Mouse (Mus musculus) gastrocnemius, postnatal 4 days (tissue): ENCODE measurements at regions not wholly inside any gene's neighbourhood (a gene's known extent, or its start where the extent isn't known, plus 50 kb on each side); places are given as distances from the start of the nearest gene placed in this dataset.

Experiments
- DNase-seq, 2 experiments: peaks; one replicate each; pipeline ENCODE4 v3.0.0; 2021 to 2022; ENCODE audit warnings: low spot score in 2 of 2, mixed read lengths in 2 of 2

DNA sequence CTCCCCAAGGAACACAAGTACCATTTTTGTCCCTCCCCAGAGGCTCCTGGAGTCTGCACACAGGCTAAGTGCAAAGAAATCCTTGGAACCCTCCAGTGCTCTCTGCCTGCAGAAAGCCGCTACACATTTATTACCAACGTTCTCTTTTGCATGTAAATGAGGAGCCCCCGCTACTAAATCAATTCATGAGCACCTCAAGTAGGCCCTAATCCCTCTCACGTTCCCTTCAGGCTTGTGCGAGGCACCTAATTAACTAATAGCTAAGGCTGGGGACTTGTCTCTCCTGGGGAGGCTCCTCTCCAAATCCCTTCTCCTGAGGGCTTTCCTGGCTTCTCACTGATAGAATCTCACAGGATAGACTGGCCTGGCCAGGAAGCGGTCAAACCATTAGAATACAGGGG lies 568.6 kb upstream of the Adam5 start:
- no peak for DNase-seq

DNA sequence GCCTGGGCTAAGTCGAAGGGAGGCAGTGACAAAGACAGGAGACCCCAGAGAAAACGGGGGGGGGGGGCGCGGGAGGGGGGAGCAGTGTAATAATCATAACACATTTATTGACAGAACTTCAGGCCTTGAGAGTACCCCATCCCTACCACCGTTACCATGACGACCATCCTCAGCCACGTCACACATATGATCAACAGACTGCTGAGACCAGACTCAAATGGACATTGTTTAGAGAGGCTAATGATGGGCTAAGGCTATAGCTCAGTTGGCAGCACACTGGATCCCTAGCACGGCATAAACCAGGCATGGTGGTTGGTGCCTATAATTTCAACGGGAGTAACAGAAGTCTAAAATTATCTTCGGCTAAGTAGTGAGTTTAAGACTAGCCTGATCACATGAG lies 565.8 kb upstream of the Adam5 start:
- no peak for DNase-seq

DNA sequence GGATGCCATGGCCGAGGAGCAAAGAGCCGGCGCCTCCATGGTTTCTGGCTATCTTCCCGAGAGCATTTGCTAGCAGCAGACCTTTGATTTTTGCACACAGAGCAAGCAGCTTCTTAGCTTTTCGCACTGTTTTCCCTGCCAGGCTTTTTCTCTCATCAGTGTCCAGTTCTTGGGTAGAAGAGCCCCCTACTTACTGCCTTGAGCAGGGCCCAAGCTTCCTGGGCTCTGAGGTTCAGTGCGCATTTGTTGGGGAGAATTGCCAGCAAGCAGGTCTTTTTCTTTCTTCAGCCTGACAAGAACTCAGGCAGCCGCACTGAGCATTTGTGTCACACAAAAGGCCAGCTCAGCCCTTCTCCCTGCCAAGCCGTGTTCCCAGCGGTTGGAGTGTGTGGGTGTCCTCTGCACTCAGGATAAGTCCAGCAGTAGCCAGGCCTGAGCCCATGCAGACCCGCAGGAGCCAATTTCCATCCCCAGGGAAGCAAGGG lies 565.2 kb upstream of the Adam5 start:
- peak in 1 of 2 experiments; percentile 28 for DNase-seq

DNA sequence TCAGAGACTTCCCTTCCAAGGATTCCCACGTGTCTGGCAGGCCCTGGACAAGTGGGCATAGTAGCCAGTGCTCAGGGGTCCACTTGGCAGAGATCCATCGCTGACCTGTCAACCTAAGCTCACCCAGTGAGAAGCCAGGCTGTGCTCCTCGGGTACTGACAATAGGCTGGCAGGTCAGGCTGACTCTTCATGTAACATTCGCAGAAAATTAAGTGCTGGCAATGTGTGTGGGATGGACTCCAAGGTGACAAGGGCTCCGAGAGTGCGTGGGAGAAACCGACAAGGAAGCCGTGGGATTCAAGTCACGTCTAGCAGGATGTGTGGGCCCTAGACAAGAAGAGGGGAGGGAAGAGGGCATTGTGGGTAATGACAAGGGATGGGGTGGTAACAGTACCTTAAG lies 564.6 kb upstream of the Adam5 start:
- no peak for DNase-seq

DNA sequence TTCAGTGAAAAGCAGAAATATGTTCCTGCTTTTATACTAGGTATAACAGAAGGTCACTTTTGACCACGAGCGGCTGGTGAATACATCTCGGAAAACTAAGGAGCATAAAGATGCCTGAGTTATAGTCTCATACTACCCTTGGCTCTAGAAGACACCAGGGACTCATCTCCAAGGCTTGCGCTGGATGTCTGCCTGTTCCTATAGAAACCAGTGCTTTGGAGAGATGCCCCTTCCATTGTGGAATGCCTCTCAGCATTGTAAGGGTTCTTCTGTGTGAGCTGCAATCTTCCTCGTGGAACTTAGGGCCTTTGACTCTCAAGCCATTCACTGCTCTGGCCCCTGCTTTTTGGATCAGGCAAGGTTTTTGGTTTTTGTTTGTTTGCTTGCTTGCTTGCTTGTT lies 561.0 kb upstream of the Adam5 start:
- no peak for DNase-seq

DNA sequence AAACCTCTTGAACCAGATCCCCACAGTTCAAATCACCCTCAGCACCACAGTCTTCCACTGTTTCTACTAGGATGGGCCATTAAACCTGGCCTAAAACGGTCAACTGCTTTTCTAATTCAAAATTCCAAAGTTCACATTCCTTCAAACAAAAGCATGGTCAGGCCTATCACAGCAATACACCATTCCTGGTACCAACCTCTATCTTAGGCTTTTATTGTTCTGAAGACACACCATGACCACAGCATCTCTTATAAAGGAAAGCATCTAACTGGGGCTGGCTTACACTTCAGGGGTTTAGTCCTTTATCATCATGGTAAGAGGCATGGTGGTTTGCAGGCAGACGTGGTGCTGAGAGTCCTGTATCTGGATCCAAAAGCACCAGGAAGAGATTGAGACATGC lies 560.4 kb upstream of the Adam5 start:
- DNase-seq = no peak

DNA sequence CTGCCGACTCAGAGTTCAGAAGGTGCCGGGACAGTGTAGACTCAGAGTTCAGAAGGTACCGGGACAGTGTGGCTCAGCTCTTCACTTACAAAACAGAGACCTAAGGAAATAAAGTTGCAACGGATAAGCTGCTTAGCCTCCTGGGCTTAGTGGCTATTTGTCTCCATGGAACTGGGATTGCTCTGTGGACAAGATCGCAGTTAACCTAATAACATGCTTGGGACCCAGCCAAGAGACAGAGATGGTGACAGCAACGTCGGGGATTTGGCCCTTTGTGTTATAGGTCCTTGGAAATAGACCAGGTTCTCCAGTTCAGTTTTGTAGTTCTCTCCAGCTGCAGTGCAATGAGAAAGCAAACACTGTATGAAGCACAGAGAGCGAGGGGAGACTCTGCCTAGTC lies 549.1 kb upstream of the Adam5 start:
- DNase-seq = no peak

DNA sequence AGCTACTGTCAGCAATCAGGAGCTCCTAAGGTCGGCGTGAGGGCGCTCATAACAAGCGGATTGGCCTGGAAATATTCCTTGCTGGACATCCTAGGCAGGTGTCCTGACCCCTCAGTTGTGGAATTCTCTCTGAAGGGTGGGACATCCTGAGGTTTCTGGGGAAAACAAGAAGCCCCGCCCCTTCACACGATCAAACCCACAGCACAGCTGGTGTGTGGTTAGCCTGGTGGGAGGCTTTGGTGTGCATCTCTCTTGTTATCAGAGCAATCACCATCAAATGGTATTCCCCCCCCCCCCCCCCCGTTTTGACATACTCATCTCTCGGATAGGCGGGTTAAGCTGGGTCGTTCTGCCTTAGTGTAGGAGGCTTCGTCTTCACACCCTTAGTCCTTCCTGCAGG lies 546.8 kb upstream of the Adam5 start:
- DNase-seq = no peak

DNA sequence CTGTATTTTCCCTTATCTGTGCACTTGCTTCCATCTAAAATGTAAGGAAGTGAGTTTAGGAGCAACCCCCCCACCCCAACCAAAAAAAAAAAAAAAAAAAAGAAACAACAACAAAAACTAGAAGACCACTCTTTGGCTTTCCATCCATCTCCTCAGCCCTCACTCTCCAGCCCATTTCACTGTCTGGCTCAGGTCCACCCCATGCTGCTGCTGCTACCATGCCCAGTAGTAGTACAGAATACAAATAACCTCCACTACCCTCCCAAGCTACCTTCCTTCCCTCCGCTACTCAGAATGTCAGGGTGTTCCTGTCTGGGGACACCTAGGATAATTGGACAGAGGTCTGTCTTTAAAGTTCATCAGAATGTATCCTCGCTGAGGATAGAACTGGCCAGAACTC lies 545.2 kb upstream of the Adam5 start:
- DNase-seq = no peak

DNA sequence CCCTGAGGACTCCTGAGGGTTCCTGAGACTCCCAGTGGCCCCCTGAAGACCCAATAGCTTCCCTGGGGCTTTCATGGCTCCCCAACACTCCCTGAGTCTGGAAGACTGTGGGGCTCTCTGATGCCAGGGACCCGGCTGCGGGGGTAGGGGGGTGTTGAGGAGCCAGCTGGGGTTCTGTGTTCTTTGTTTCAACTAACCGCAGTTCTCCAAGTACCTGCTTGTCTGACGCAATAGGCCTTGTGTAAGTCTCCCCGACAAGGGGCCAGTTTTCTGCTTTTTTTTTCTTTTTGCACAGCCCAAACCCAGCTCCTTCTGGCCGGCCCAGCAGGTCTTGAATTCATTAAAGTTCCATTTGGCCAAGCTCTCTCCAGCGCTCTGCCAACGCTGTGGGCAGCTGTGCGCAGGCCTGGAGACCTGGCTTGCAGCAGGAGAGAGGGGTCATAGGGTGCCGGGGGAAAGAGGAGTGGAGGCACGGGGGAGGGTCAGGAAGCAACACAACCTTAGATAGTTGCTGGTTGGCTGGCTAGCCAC lies 544.5 kb upstream of the Adam5 start:
- DNase-seq = peak; percentile 33 to 56

DNA sequence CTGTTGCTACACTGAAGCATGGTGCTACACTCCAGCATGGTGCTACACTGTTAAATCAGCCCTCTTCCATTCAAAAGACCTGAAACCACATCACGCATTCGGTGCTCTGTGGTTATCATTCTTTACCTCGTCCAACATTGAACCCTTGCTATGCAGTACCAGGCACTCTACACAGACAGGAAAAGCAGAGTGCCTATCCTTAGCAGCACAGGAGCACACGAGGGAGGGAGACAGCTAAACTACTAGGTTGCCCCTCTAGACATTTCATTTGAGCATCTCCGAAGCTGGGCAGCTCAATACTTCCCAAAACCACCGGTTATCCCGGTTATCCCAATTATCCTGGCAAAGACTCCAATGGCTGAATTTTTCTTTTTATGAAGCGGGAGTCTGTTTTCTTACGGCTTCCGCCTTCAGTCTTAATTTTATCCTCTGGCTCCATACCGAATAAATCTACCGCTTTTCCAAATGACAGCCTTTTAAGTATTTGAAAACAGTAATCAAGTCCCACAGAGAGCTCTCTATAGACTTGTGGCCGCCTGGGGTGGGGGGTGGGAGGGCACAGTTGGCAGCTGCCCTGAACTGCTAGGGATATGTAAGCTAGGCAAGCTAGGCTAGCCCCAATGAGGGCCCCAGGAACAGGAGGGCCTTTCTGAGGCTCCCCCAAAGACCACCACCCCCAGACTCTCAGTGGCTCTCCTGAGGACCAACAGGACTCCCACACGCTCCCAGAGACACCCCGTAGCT lies 543.8 kb upstream of the Adam5 start:
- DNase-seq = no peak

DNA sequence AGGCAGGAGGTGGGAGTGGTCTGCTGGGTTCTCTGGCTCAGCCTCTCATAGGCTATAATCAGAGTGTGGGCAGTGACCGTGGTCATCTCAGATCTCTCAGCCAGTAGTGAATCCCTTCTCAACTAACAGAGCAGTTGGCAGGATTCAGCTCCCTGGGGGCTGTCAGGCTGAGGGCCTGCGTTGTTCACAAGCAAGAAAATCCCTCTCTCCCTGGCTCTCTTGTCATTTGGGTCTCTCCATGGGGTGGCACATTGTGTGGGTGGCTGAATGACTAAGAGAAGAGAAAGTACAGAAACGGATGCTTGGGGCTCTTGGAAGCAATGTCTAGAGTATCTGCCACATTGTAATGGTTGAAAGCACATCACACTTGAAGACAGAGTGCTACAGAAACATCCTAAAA lies 542.0 kb upstream of the Adam5 start:
- peak in 1 of 2 experiments; percentile 46 for DNase-seq

DNA sequence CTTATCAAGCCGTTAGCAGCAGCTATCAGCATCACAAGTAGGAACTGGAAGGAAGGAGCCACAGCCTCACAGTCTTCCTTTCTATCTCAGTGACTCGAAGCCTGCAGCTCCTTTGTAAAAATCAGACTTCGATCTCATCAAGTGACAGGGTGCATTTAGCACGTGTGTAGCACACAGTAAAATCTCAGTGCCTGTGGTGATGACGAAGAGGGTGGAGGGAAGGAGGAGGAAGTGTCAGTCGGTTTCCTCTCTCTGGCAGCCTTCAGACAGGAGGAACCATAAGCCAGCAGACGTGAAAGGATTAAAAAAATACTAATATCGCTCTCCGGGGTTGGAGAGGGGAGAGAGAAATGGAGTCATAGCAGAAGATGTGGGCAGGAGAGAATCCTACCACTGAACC lies 538.5 kb upstream of the Adam5 start:
- DNase-seq = no peak

DNA sequence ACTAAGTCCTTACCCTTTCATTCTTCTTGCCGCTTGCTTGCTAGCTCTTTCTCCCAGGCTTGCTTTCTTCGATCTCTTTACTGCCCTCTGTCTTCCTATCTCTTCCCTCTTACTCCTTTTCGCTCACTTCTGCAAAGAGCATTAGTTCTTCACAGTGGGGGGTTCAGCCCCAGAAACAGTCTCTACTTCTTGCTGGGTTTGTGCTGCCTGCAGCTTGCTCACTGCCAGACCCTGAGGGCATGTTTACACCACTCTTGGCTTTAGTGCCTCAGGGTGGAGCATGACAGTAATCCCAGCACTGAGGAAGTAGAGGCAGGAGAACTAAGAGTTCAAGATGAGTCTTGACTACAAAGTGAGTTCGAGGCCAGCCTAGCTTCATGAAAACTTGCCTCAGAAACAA lies 538.0 kb upstream of the Adam5 start:
- no peak for DNase-seq

DNA sequence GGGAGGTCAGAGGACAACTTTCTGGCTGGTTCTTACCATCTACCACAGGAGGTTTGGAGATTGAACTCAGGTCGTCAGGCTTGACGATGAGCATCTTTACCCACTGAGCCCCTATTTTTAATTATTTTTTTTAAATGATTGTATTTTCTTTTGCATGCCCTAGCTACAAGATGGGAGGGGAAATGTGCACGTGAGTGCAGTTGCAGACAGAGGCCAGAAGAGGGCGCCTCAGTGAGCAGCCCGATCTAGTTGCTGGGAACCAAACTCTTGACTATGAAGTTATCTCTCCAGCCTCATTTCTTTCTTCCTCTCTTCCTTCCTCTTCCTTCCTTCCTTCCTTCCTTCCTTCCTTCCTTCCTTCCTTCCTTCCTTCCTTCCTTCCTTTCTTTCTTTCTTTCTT lies 537.3 kb upstream of the Adam5 start:
- no peak for DNase-seq

DNA sequence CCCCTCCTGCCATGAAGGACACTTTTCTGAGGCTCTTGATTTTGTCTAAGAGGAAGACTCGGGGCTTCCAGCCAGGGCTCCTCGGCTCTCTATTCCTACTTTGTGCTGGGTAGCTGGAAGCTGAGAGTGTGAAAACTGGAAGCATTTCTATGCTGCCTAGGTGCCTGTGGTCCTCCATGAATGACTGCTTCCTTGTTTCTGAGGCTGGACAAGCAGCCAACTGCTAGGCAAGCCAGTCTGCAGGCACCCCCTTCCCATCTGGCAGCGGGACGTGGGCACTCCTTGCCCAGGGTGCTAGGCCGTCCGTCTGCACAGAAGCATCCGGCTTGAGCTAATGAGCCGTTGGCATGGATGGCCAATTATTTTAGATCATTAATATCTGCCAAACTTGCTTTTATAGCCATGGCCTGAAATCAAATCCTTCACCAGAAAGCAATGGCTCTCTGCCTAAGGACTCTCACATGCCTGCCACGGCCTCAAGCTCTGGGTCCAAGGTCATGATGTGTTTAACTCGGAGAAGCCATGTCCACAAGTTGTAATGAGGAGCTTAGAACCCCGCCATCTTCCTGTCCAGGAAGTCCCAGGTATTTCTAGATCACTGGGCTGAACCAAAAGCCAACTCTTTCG lies 534.5 kb upstream of the Adam5 start:
- DNase-seq = no peak

DNA sequence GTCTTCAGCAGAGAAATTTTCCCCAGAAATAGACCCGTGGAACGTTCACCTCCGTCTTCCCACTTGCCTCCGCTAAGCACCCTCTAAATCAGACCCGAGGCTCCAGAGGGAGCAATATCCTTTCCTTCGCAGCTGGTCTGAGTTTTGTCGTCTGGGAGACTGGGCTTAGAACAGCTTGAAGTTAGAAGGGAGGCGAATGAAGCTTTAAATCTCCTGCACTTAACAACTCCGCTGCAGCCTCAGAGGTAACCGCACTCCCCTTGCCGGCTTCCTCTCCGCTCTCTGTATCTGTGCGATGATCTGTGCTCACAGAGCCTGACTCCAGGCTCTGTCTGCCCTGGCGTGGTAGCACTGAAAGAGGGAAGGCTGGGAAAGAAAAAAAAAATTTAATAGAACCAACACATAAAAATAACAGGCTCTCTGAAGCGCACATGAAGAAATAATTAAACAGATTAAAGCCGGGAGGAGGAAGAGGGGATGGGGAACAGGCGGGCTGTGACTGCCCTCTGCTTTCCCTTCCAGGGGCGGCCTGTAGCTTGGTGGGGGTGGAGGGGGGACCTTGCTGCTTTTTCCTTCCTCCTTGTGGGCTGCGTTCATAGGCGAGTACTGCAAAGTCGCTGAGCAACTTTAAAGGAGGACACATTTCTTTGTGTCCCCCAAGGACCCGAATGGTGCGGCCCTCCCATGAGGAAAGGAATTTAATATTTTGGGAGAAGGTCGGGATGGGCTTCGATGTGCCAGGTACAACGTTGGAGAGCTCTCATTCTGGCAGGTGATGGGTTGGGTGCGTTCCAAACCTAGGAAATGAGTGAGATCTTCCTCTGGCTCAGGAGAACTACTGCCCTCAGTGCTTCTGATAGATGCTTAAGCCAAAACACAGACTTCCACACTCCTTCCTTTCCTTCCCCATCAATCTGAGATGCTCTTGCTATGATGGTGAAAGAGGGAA lies 529.9 kb upstream of the Adam5 start:
- peak in 1 of 2 experiments; percentile 17 for DNase-seq

DNA sequence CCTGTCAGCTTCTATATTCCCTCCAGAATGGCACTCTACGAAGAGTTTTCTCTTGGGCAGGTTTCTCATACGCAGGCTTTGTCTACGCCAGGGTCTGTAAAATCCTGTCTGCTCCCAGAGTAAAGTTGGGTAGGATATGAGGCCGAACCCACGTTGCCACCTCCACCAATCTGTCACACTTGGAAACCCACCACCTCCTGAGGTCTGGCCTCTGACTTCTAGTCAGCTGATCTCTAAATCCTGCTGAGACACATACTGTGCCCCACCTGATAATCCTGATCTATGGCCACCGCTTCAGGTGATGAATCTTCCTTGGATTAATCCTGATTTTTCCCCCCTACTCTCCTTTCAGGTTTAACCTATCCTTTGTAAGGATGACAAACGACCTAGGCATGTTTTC lies 529.2 kb upstream of the Adam5 start:
- no peak for DNase-seq

DNA sequence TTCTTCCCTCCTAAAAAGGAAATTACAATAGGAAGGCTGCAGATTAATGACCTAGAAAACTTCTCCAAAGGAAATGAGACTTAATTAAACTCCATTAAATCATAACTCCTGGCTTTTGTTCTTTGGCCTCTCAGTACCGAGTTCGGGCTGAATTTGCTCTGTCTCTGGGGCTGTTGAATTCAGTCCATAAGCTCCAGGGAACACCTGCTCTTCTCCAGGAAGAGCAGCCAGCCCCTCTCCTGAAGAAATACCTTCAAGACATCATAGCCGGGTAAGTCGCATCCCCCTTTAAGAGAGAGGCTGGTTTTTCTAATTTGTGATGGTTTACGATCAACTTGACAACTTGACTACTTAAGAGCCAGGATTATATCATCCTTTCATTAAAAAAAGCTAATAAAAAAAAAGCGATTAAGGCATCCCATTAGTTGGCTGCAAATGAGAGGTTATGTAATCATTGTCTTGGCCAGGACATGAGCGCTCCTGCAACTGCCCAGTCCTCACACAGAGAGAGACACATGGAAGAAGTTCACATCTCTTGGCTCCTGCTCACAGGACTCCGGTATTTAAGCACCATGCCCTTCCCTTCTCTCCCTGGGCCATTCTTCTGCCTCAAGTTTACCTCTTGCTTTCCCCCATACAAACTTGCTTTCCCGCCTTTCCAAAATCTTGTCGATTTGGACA lies 524.0 kb upstream of the Adam5 start:
- no peak for DNase-seq

DNA sequence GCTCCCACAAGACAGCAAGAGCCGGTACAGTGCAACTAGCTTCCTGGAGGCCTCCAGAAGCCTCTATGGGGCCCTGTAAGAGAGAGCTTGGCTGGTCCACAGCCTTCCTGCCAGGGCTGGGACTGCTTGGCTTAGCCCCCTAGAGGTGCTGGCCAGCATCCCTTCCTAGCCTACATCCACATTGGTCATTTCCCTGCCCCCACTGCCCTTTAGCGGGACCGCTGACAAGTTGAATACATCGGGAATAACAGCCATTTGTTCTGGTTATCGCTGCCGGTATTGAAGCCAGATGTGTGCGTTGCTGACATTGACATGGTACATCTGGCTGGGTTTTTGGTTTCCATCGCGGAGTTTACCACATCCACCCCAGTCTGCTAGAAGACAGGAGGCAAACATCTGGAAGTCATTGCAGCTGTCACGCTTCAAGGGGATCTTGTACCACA lies 519.0 kb upstream of the Adam5 start:
- DNase-seq = peak; percentile 21 to 38

DNA sequence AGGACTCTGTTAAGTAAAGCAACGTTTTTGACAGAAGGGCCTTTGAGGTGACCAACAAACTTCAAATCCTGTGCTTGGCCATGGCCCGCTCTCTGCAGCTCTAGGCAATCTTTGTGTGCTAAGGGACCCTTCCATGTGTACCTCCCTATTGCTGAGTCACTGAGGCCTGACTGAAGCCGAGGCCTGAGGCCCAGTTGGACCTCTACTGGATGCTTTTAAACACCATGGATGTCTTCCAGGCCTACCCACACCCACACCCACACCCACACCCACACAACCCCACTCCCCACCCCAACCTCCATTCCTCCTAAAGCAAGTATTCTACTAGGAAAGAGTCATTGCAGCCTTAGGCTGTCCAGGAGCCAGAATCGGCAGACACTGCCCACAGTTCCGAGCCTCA lies 518.3 kb upstream of the Adam5 start:
- no peak for DNase-seq
